Mouse (Mus musculus): ENCODE measurements around the gene Ash1l.
"Not testable (repeated sequence)": the region's sequence is repeated elsewhere in the genome, so short reads cannot be mapped to it uniquely, and the experiment has no call there.

The Ash1l gene

DNA sequence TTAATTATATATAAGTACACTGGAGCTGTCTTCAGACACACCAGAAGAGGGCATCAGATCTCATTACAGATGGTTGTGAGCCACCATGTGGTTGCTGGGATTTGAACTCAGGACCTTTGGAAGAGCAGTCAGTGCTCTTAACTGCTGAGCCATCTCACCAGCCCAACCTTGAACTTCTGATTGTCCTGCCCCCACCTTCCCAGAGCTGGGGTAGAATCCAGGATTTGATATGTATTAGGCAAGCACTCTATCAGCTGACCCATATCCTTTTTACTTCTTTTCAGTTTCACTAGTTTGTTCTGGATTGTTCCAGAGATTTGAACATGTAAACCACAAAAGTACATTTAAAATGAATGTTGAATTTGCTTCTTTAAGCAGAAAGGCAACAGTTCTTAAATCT, 12.8 kb downstream of the Ash1l start:
- DNase-seq = not testable (repeated sequence)

DNA sequence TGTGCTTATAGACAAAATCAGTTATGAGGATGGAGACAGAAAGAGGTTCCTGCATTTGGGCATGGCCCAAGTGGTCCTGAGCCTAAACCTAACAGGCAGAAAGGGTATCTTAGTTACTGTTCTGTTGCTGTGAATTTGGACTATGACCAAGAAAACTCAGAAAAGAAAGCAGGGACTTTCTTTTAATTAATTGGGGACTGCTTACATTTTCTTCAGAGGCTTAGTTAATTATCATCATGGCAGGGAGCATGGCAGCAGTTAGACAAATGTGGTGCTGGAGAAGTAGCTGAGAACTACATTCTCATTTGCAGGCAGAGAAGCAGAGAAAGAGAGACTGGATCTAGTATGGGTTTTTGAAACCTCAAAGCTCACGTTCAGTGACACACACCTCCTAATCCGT, 24.6 kb downstream of the Ash1l start:
- no peak for DNase-seq

DNA sequence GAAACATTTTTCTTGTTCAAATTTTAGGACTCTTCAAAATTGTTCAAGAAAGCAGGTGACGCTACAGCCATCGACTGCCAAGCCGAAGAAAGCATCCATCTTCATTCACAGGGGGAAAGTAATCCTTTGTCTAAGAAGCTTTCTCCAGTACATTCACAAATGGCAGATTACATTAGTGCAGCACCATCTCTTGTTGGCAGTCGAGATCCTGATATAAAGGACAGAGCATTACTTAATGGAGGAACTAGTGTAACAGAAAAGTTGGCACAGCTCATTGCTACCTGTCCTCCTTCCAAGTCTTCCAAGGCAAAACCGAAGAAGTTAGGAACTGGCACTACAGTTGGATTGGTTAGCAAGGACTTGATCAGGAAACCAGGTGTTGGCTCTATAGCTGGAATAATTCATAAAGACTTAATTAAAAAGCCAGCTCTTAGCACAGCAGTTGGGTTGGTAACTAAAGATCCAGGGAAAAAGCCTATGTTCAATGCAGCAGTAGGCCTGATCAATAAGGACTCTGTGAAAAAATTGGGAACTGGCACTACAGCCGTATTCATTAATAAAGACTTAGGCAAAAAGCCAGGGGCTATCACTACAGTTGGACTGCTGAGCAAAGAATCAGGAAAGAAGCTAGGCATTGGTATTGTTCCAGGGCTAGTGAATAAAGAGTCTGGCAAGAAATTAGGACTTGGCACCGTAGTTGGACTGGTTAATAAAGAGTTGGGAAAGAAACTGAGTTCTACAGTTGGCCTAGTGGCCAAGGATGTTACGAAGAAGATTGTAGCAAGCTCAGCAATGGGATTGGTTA, 31.0 kb downstream of the Ash1l start:
- no peak for DNase-seq

DNA sequence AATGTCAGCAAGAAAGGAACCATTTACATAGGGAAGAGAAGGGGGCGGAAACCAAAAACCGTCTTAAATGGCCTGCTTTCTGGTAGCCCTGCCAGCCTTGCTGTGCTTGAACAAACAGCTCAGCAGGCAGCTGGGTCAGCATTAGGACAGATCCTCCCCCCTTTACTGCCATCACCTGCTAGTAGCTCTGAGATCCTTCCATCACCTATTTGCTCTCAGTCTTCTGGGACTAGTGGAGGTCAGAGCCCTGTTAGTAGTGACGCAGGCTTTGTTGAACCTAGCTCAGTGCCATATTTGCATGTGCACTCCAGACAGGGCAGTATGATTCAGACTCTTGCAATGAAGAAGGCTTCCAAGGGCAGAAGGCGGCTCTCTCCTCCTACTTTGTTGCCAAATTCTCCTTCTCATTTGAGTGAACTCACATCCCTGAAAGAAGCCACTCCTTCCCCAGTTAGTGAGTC, 33.5 kb downstream of the Ash1l start:
- no peak for DNase-seq

DNA sequence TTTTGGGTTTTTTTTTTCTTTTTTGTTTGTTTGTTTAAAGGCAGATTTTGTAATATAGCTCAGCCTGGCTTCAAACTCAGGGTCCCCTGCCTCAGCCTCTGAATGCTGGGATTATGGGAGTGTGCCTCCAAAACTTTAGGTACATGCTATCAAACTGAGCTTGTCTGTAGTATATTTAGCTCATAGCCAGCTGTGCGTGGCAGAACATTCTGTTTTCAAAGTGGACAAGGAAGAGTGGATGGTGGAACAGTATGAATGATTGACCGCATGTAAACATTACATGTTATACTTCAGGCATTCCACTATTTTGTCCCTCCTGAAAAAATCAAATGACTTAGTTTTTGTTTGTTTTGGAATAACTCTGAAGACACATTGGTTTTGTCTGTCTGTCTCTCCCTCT, 42.4 kb downstream of the Ash1l start:
- no peak for DNase-seq

DNA sequence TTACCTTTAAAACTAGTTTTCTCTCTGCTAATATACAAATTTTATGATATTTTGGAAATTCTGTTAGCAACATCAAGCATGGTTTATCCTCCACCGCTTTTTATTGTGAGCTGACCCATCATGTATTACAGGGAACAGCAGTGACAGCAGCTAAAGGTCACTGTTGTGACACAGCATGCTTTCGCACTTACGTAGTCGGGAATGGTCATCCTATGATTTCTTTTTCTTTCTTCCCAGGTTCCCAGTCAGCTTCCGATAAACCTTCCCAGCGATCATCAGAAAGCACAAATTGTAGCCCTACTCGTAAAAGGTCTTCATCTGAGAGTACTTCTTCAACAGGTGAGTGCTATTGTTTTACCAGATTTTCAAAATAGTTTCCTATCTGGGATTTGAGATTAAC, 51.1 kb downstream of the Ash1l start:
- no peak for DNase-seq

DNA sequence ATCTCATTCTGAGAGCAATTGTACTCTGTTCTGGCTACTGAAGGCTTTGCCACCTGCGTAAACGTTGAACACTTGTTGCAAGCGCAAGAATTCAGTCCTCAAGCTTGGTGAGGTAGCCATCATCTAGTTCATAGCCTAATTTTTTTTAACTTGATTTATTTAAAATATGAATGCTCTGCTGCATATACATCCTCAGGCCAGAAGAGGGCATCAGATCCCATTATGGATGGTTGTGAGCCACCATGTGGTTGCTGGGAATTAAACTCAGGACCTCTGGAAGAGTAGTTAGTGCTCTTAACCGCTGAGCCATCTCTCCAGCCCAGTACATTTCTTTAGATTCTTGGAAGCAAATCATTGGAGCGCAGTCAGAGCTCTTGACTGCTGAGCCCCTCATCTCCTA, 80.5 kb downstream of the Ash1l start:
- not testable (repeated sequence) for DNase-seq

DNA sequence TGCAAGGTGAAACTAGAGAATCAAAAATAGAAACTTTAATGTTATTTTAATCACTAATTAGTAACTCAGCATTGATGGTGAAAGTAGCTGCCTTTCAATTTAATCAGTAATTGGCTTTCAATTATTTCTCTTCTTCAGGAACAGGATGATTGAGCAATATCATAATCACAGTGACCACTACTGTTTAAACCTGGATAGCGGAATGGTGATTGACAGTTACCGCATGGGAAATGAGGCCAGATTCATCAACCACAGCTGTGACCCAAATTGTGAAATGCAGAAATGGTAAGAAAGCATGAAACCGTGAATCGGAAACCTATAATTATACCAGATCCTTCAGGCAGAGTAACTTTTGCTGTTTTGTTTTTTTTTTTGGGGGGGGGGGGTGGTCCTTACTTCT, 92.9 kb downstream of the Ash1l start:
- peak; percentile 45 for DNase-seq

GRCm38 (mm10) chr3:89058361-89058760, 107.9 kb downstream of the Ash1l start:
- no peak for DNase-seq

GRCm38 (mm10) chr3:89058783-89059182, 108.4 kb downstream of the Ash1l start:
- peak; percentile 60 for DNase-seq

GRCm38 (mm10) chr3:89061696-89062095, 111.3 kb downstream of the Ash1l start:
- DNase-seq = no peak

GRCm38 (mm10) chr3:89067265-89067664, 116.8 kb downstream of the Ash1l start:
- no peak for DNase-seq

GRCm38 (mm10) chr3:89077383-89077782, 127.0 kb downstream of the Ash1l start:
- DNase-seq = no peak

GRCm38 (mm10) chr3:89082287-89082686, 131.9 kb downstream of the Ash1l start:
- not testable (repeated sequence) for DNase-seq

- no peak for DNase-seq
These were observed 133.7 kb downstream of the Ash1l start for GRCm38 (mm10) chr3:89084133-89084532.

DNA sequence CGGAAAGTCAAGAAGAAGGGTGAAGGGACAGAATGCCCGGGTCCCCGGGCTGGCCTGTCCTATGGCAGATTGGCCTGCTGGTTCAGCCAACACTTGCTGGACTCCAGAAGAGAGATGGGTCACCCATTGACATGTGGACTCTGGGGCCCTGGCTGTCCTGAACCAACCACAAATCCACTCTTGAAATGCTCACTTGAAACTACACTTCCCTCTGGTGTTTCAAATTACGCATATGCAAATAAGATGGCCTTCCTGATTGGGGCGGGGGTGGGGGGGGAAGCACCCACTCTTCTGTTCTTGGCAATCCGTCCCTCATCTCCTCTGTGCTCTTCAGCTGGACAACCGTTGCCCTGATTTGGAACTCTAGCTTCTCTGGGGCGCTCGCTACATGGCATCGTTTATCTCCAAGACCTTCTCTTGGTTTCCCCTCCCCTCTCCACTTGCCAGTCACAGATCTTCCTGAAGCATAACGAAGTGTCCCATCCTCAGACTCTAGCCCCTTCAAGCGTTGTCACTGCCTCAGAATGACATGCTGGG, 134.3 kb downstream of the Ash1l start:
- no peak for DNase-seq

DNA sequence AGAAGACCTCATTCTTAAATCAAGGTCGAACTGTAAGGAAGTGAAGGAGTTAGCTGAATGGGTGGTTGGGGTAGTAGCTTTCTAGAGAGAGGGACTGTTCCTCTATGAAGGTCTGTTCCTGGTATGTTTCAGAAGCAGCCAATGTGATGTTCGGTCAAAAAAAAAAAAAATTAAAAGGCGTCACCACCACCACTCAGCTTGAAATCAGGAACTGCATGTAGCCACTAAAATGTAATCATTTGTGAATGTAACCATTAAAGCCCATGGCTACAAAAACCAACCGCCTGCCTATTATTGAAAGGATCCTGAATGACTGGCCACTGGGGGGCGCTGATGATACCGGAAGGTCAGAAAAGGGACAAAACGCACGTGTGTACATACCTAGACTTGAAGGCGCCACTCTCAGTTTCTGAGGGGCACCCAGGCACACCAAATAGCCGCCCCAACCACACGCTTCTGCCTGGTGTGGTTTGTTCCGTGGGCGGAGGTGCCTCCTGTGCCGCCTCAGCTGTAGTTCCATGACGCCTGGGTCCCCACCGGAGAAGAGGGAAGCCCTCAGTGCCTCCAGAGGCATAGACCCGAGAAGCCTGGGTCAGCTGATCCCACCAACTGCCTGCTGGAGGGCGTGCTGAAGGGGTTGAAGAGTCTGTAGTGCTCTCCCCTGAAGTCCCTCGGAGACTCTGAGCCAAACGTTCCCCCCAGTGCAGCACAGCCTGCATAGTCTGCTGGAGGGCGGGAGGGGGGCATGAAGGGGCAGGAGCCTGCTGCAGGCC, 137.1 kb downstream of the Ash1l start:
- DNase-seq = peak; percentile 89

GRCm38 (mm10) chr3:89088974-89089373, 138.6 kb downstream of the Ash1l start:
- DNase-seq = no peak

GRCm38 (mm10) chr3:89089882-89090591, 139.6 kb downstream of the Ash1l start:
- peak; percentile 86 for DNase-seq

DNA sequence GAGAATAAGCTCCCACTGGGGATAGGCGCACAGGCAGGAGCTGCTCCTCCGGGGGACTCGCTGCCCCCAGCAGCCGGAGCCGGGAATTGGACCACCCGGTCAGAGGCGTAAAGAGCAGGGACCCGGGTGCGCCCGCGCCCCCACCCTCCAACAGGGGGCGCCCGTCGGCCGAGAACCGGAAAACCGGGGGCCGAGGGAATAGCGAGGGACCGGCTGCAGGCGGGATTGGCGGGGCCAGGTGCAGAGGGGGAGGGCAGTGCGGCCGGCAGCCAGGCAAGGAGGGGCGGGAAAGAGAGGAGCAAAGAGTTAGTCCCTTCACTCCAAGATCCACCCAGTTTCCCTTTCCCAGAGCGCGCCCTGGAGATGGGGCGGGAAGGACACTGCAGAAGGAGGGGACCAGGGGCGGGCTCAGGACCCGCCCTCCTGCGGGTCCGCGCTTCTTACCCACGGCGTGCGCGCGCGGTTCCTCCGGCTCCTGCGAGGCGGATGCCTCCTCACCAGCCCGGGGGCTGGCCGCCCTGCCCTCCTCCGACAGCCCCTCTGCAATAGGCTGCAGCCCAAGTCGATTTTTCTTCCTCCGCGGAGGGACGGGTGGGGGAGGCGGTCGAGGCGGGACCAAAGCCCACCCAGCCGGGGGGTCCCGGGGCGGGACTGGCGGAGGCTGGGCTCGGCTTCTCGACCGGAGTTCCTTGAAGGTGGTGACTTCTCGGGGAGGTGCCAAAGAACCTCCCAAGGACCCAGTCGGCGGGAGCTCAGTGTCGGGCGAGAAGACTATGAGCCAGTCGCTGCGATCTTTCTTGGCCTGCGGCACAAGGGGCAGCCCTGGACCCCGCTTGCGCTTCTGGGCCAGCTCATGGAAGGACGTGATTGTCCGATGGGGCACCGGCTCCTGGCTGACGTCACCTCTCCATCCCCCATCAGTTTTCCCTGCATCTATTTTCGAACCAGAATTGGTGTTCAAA, 140.6 kb downstream of the Ash1l start:
- DNase-seq = peak; percentile 87

- DNase-seq = no peak
These were observed 141.5 kb downstream of the Ash1l start for GRCm38 (mm10) chr3:89091811-89092508.

Measured in retina, postnatal 1 day (tissue).